Mouse (Mus musculus) kidney, adult 2 months (tissue): ENCODE measurements around the gene Gabarap. TPM values are rescaled to one million over a fixed set of nuclear protein-coding genes. Genes with fewer than 3 reads are reported as not detected.

Experiments
- DNase-seq: peaks from one replicate; pipeline ENCODE4 v3.0.0; 2021
- H3K27ac ChIP-seq: fragments of 200-500 bp; 2 replicates; pipeline ENCODE4 v1.5.1; 2012; ENCODE audit warnings: low read depth, low read length, control low read depth, inconsistent platforms; ENCODE audit not compliant: insufficient read depth
- H3K27me3 ChIP-seq: fragments of 200-500 bp; replicated peaks from 2 replicates; pipeline ENCODE4 v1.6.1; 2012; ENCODE audit warnings: mild to moderate bottlenecking, moderate library complexity, low read length, inconsistent platforms; ENCODE audit not compliant: control insufficient read depth, insufficient read depth
- H3K36me3 ChIP-seq: fragments of 200-500 bp; 2 replicates; pipeline ENCODE4 v1.6.1; 2012; ENCODE audit warnings: mild to moderate bottlenecking, moderate library complexity, low read length, inconsistent platforms; ENCODE audit not compliant: control insufficient read depth, insufficient read depth
- H3K4me1 ChIP-seq: fragments of 200-500 bp; 2 replicates; pipeline ENCODE4 v1.6.1; 2011; ENCODE audit warnings: low read length; ENCODE audit not compliant: control insufficient read depth, insufficient read depth
- H3K4me3 ChIP-seq: fragments of 200-500 bp; 2 replicates; pipeline ENCODE4 v1.5.1; 2011; ENCODE audit warnings: mild to moderate bottlenecking, low read depth, low read length, control low read depth; ENCODE audit not compliant: insufficient read depth
- CTCF ChIP-seq: fragments of 200-500 bp; conservative IDR thresholded peaks from 2 replicates; pipeline ENCODE4 v1.5.1; 2011; ENCODE audit warnings: low read depth, mild to moderate bottlenecking, control low read depth, low read length, moderate library complexity, mixed read lengths; ENCODE audit not compliant: insufficient read depth, insufficient read length
- POLR2A ChIP-seq: fragments of 200-500 bp; IDR thresholded peaks from one replicate; pipeline ENCODE4 v1.6.1; 2011; ENCODE audit warnings: low read depth, low read length, control low read depth
- WGBS: fragments of 180-500 bp; shearing (Covaris S2); methylation state at CpG from one replicate; pipeline ENCODE4 v1.1.7; 2018; 5-methylcytosine and 5-hydroxymethylcytosine counted together
- polyA plus RNA-seq: library from polyadenylated mRNA; depleted of rRNA; stranded (reverse); fragments of >200 nt; gene quantifications from 2 replicates; pipeline ENCODE4 v1.2.3, GENCODE M21; 2012

Gene Gabarap
- polyA plus RNA-seq, 1 experiment: 1,018 TPM

GRCm38 (mm10) chr11:69982877-69983276, 8.1 kb upstream of the Gabarap start:
- TF ChIP-seq POLR2A (no peak), CTCF (no peak)
- Histone ChIP-seq H3K27me3 (no peaks in the 10 kb centered on the region), H3K36me3 (peaks cover 3% of the 10 kb centered on the region), H3K4me1 (peaks cover 9% of the 10 kb centered on the region; the same call in 1 of the 2 replicates), H3K27ac (no peak overlapping the region), H3K4me3 (no peak overlapping the region)
- DNase-seq: no peak
- WGBS: 20% methylated on average over 5 of the region's 5 CpGs

DNA sequence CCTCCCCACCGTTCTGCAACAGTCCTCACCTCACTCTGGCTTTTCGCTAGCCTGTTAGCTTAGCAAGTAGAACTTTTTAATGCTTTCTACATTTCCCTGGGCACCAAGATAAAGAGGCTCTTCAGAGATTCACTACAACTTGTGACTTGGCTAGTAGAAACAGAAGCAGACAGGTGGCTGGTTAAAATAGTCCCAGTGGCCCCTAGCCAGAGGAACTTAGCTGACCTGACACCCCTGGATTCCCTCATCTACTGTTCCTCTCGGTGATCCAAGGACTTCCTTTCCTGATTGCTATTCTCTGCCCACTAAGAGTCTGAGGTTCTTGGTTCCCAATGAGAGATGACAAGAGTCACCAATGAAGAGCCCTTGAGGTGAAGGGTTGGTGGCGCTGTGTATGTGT, 7.6 kb upstream of the Gabarap start:
- Histone ChIP-seq H3K4me1 (peaks cover 9% of the 10 kb centered on the region; the same call in 1 of the 2 replicates), H3K27ac (no peak overlapping the region), H3K4me3 (no peak overlapping the region), H3K27me3 (no peaks in the 10 kb centered on the region), H3K36me3 (peaks cover 3% of the 10 kb centered on the region)
- no peak for TF ChIP-seq CTCF
- no peak for TF ChIP-seq POLR2A
- no peak for DNase-seq
- 65% methylated on average over 4 of the region's 4 CpGs for WGBS

GRCm38 (mm10) chr11:69984431-69984830, 6.5 kb upstream of the Gabarap start:
- DNase-seq: no peak
- Histone ChIP-seq H3K27ac (no peak overlapping the region), H3K27me3 (no peaks in the 10 kb centered on the region), H3K4me1 (peaks cover 9% of the 10 kb centered on the region; the same call in 1 of the 2 replicates), H3K36me3 (peaks cover 3% of the 10 kb centered on the region), H3K4me3 (no peak overlapping the region)
- 90% methylated on average over 8 of the region's 8 CpGs for WGBS
- no peak for TF ChIP-seq POLR2A
- TF ChIP-seq CTCF: no peak

- 84% methylated on average over 8 of the region's 8 CpGs for WGBS
- no peak for DNase-seq
- no peak overlapping the region for H3K4me3 ChIP-seq
- H3K27me3 ChIP-seq: no peaks in the 10 kb centered on the region
- H3K4me1 ChIP-seq: peaks cover 3% of the 10 kb centered on the region; the same call in 1 of the 2 replicates
- peaks cover 4% of the 10 kb centered on the region for H3K36me3 ChIP-seq
- TF ChIP-seq POLR2A (no peak), CTCF (no peak)
- H3K27ac ChIP-seq: no peak overlapping the region
Observed at GRCm38 (mm10) chr11:69989949-69990348, 994 bp upstream of the Gabarap start.

DNA sequence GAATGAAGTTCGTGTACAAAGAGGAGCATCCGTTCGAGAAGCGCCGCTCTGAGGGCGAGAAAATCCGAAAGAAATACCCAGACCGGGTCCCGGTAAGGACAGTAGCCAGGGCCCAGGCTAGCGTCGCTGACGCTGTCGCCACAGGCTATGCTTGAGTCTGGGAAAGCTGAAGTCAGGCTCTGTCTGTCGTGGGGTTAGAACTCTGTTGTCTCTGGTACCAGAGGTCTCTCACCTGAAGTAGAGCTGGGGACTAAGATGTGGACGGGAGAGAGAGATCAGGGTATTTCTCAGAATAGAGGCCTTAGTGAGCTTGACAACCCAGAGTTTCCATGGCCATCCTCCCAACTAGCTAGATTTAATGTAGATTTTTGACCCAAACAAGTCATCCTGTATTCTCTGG, 768 bp downstream of the Gabarap start:
- peak overlapping the region; percentile 96 for H3K4me3 ChIP-seq
- peaks cover 2% of the 10 kb centered on the region; the same call in 1 of the 2 replicates for H3K36me3 ChIP-seq
- H3K4me1 ChIP-seq: peaks cover 3% of the 10 kb centered on the region; the same call in 1 of the 2 replicates
- peak overlapping the region; percentile 88 for H3K27ac ChIP-seq
- H3K27me3 ChIP-seq: no peaks in the 10 kb centered on the region
- no peak for DNase-seq
- 1% methylated on average over 15 of the region's 15 CpGs for WGBS
- TF ChIP-seq POLR2A: no peak
- no peak for TF ChIP-seq CTCF

DNA sequence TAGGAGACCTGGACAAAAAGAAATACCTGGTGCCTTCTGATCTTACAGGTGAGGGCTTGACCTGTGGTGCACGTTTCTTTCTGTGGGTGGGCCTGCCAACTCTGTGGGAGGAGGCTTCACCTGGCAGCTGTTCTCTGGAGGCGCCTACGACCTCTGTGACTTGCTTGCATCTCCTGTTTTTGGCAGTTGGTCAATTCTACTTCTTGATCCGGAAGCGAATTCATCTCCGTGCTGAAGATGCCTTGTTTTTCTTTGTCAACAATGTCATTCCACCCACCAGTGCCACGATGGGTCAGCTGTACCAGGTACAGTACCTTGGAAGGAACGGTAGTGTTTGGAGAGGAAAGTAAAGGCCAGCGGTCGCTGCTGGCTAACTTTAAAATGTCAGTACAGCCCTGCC, 1.5 kb downstream of the Gabarap start:
- H3K27ac ChIP-seq: no peak overlapping the region; the same call in 1 of the 2 replicates
- WGBS: 31% methylated on average over 10 of the region's 10 CpGs
- TF ChIP-seq POLR2A: no peak
- no peak for TF ChIP-seq CTCF

GRCm38 (mm10) chr11:69992932-69993331, 2.0 kb downstream of the Gabarap start:
- no peak overlapping the region for H3K4me3 ChIP-seq
- WGBS: 87% methylated on average over 3 of the region's 3 CpGs

More for the DNA sequence above, 1.5 kb downstream of the Gabarap start:
- peak overlapping the region; percentile 47 for H3K4me3 ChIP-seq
- peaks cover 2% of the 10 kb centered on the region; the same call in 1 of the 2 replicates for H3K36me3 ChIP-seq
- H3K27me3 ChIP-seq: no peaks in the 10 kb centered on the region
- peak; percentile 63 for DNase-seq
- peaks cover 3% of the 10 kb centered on the region; the same call in 1 of the 2 replicates for H3K4me1 ChIP-seq

More at GRCm38 (mm10) chr11:69992932-69993331, 2.0 kb downstream of the Gabarap start:
- peaks cover 2% of the 10 kb centered on the region; the same call in 1 of the 2 replicates for H3K36me3 ChIP-seq
- H3K4me1 ChIP-seq: peaks cover 3% of the 10 kb centered on the region; the same call in 1 of the 2 replicates
- no peak for DNase-seq
- no peak overlapping the region; the same call in 1 of the 2 replicates for H3K27ac ChIP-seq
- H3K27me3 ChIP-seq: no peaks in the 10 kb centered on the region
- TF ChIP-seq CTCF: no peak
- TF ChIP-seq POLR2A: no peak
